Mouse (Mus musculus) ZHBTc4 (cell line): Measurements from ENCODE around the gene Lce3b.

Experiments
- DNase-seq: peaks from one replicate; pipeline ENCODE4 v3.0.0-alpha.2; 2011; ENCODE audit warnings: low read depth, low spot score

Gene Lce3b

GRCm38 (mm10) chr3:92932679-92933078 lies at the start of gene Lce3b:
Gene Lce3b, plus strand, starts transcription at chr3:92932979.
- DNase-seq: no peak

- no peak for DNase-seq
Measured at GRCm38 (mm10) chr3:92894063-92894462, 38.7 kb upstream of the Lce3b start.

GRCm38 (mm10) chr3:92894489-92894888 lies 38.3 kb upstream of the Lce3b start:
- no peak for DNase-seq

GRCm38 (mm10) chr3:92902992-92903391 lies 29.8 kb upstream of the Lce3b start:
- peak; percentile 66 for DNase-seq

GRCm38 (mm10) chr3:92903640-92904039 lies 29.1 kb upstream of the Lce3b start:
- peak; percentile 67 for DNase-seq

GRCm38 (mm10) chr3:92905182-92905581 lies 27.6 kb upstream of the Lce3b start:
- no peak for DNase-seq

GRCm38 (mm10) chr3:92907571-92907970 lies 25.2 kb upstream of the Lce3b start:
- DNase-seq: peak; percentile 46

GRCm38 (mm10) chr3:92920364-92920763 lies 12.4 kb upstream of the Lce3b start:
- DNase-seq: peak; percentile 57

- DNase-seq: no peak
Measured at GRCm38 (mm10) chr3:92926130-92926529, 6.6 kb upstream of the Lce3b start, which contains the start of gene Lce3a. Gene Lce3a, minus strand, starts transcription at chr3:92926230.

- no peak for DNase-seq
Measured at GRCm38 (mm10) chr3:92944186-92944585, 11.4 kb downstream of the Lce3b start, which contains the start of gene Lce3c. Gene Lce3c, plus strand, starts transcription at chr3:92944486.

- no peak for DNase-seq
Measured at GRCm38 (mm10) chr3:92957090-92957489, 24.3 kb downstream of the Lce3b start, which contains the start of gene Lce3d. Gene Lce3d, plus strand, starts transcription at chr3:92957390.

GRCm38 (mm10) chr3:92966761-92967160 lies 34.0 kb downstream of the Lce3b start, which contains the start of gene Lce3e:
Gene Lce3e, plus strand, starts transcription at chr3:92967061.
- DNase-seq: no peak

GRCm38 (mm10) chr3:92978484-92978883 lies 45.7 kb downstream of the Lce3b start:
- no peak for DNase-seq
